Mouse (Mus musculus) midbrain, embryonic 15.5 days (tissue): ENCODE results near the gene Fat2. TPM values are rescaled to one million over a fixed set of nuclear protein-coding genes. Genes with fewer than 3 reads are reported as not detected.

ENCODE experiments used
- ATAC-seq: fragments of 200-750 bp; cut with Nextera tagmentation; replicated peaks from 2 replicates; pipeline ENCODE4 v1.8.0; 2017; ENCODE audit warnings: moderate TSS enrichment
- H3K27ac ChIP-seq: fragments of 300-500 bp; sonication (generic); 2 replicates; pipeline ENCODE4 v1.5.1; 2015; ENCODE audit warnings: mild to moderate bottlenecking, inconsistent platforms
- H3K27me3 ChIP-seq: fragments of 300-500 bp; sonication (generic); replicated peaks from 2 replicates; pipeline ENCODE4 v1.6.1; 2015; ENCODE audit warnings: inconsistent platforms
- H3K36me3 ChIP-seq: fragments of 300-500 bp; sonication (generic); replicated peaks from 2 replicates; pipeline ENCODE4 v1.6.1; 2015; ENCODE audit warnings: inconsistent platforms
- H3K4me1 ChIP-seq: fragments of 300-500 bp; sonication (generic); 2 replicates; pipeline ENCODE4 v1.6.1; 2015; ENCODE audit warnings: inconsistent platforms
- H3K4me2 ChIP-seq: fragments of 300-500 bp; sonication (generic); 2 replicates; pipeline ENCODE4 v1.6.1; 2015; ENCODE audit warnings: inconsistent platforms, mild to moderate bottlenecking, moderate library complexity
- H3K4me3 ChIP-seq: fragments of 300-500 bp; sonication (generic); 2 replicates; pipeline ENCODE4 v1.5.1; 2015; ENCODE audit warnings: mild to moderate bottlenecking, inconsistent platforms
- H3K9ac ChIP-seq: fragments of 300-500 bp; sonication (generic); 2 replicates; pipeline ENCODE4 v1.6.1; 2015; ENCODE audit warnings: mild to moderate bottlenecking, inconsistent platforms
- H3K9me3 ChIP-seq: fragments of 300-500 bp; sonication (generic); 2 replicates; pipeline ENCODE4 v1.6.1; 2016; ENCODE audit warnings: inconsistent platforms
- WGBS: fragments of 180-500 bp; shearing (Covaris S2); methylation state at CpG from one replicate; pipeline ENCODE4 v1.1.7; 2015; ENCODE audit warnings: mixed read lengths; 5-methylcytosine and 5-hydroxymethylcytosine counted together
- polyA plus RNA-seq: library from polyadenylated mRNA; unstranded; fragments of >200 nt; fragmentation: Nextera tagmentation; extraction: Ambion mirVana; gene quantifications from 2 replicates; pipeline ENCODE4 v1.2.1, GENCODE M21; 2015

Fat2 gene
- polyA plus RNA-seq, 1 experiment from 2014 or later = 0.12 TPM

DNA sequence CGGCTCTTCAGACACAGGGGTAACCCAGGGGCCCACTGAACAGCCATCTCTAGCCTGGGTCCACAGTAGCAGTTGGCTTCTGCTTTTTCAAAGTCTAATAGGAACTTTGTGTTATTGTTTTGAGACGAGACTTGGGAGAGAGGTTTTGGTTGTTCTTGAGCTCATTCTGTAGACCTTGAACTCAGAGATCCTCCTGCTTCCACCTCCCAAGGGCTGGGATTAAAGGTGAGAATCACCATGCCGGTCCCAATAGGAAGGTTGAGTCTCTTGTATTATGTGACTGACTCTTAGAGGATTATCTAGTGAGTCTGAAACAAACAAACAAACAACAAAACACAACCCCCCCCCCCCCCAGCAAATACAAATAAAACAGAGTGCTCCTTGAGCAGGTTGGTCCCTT lies 117.9 kb downstream of the Fat2 start:
- H3K4me2 ChIP-seq = no peak overlapping the region
- no peak overlapping the region for H3K9ac ChIP-seq
- H3K4me3 ChIP-seq = no peak overlapping the region
- no peak overlapping the region for H3K27ac ChIP-seq
- 79% methylated on average over 3 of the region's 3 CpGs for WGBS
- H3K27me3 ChIP-seq = no peaks in the 10 kb centered on the region
- peaks cover 25% of the 10 kb centered on the region; the same call in 1 of the 2 replicates for H3K36me3 ChIP-seq
- H3K9me3 ChIP-seq = no peaks in the 10 kb centered on the region
- no peak for ATAC-seq
- no peaks in the 10 kb centered on the region for H3K4me1 ChIP-seq

DNA sequence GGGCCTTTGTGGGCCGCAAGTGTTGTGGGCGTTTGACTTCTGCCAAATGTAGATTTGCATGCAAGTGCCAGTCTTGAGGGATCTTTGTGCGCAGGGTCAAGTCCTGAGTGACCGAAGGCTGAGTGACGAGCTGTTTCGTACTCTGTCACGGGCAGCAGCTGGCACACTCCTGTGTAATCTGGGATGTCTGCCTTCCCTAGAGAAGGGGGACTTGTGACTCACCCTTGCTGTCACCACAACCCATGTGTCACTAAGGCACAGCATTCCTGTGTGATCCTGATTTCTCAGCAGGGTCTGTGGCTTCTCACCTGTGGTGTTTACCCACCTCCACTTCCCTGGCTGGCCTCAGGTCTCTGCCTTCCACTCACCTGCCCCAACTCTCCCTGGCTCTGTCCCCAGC lies 118.5 kb downstream of the Fat2 start:
- ATAC-seq = no peak

DNA sequence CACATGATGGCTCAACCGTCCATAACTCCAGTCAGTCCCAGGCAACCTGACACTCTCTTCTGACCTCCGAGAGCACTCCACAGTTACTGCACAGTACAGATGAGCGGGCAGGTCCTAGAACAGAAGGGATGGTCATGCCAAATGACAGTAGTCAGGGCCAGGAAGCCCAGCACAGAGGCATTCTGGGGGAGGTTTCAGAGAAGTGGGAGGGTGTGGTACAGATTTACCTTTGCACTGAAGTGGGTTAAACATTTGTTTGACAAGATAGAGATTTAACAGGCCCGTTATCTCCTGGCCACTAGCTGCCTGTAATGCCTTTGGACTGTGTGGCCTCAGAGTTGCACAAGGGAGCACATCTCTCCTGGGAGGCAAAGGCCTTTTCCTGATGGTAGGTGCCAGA lies 118.9 kb downstream of the Fat2 start:
- no peak overlapping the region for H3K4me2 ChIP-seq
- ATAC-seq = no peak
- WGBS = 90% methylated on average over 4 of the region's 4 CpGs
- H3K4me3 ChIP-seq = no peak overlapping the region
- peaks cover 22% of the 10 kb centered on the region; the same call in 1 of the 2 replicates for H3K36me3 ChIP-seq
- H3K9ac ChIP-seq = no peak overlapping the region
- no peaks in the 10 kb centered on the region for H3K27me3 ChIP-seq
- no peak overlapping the region for H3K27ac ChIP-seq
- H3K9me3 ChIP-seq = no peaks in the 10 kb centered on the region
- no peaks in the 10 kb centered on the region for H3K4me1 ChIP-seq

More for the DNA sequence above, 118.5 kb downstream of the Fat2 start:
- Histone ChIP-seq H3K36me3 (peaks cover 22% of the 10 kb centered on the region; the same call in 1 of the 2 replicates), H3K9me3 (no peaks in the 10 kb centered on the region), H3K4me1 (no peaks in the 10 kb centered on the region), H3K4me2 (no peak overlapping the region), H3K27me3 (no peaks in the 10 kb centered on the region), H3K9ac (no peak overlapping the region), H3K4me3 (no peak overlapping the region), H3K27ac (no peak overlapping the region)
- 96% methylated on average over 7 of the region's 7 CpGs for WGBS

DNA sequence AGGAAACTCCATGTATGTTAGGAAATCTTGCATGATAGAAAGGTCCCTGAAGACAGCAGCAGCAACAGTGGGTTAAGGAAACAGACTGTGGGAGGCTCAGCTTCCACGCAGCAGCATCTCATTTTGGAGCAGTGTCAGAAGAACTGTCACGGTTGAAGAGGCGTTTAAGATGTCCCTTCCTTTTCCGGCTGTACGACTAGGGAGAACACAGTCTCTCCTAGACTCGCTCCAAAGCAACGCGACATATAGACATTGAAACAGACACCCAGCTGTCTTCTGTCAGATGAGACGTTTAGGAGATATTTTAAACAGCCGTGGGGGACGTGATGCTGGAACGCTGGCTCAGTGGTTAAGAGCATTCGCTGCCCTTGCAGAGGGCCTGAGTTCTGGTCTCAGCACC lies 119.5 kb downstream of the Fat2 start:
- WGBS = 80% methylated on average over 13 of the region's 13 CpGs
- H3K9ac ChIP-seq = no peak overlapping the region
- no peaks in the 10 kb centered on the region for H3K9me3 ChIP-seq
- no peak overlapping the region for H3K4me2 ChIP-seq
- peaks cover 22% of the 10 kb centered on the region; the same call in 1 of the 2 replicates for H3K36me3 ChIP-seq
- no peaks in the 10 kb centered on the region for H3K4me1 ChIP-seq
- no peak overlapping the region for H3K27ac ChIP-seq
- no peak overlapping the region for H3K4me3 ChIP-seq
- no peaks in the 10 kb centered on the region for H3K27me3 ChIP-seq
- ATAC-seq = no peak

DNA sequence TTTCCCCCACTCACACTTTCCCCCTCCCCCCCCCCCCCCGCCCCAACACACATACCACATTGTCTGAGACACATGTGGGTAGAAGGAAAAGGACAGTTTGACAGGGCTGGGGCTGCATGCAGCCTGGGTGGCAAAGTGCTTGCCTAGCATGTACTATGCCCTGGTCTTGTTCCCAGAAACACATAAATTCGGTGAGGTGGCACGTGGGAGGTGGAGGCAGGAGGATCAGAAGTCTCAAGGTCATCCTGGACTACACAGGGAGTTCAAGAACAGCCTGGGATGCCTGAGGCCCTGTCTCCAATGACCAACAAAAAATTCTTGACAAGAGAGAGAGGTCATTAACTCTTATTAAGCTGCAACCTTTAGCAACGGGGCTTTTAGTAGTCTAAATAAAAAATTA lies 120.3 kb downstream of the Fat2 start:
- no peak for ATAC-seq
- H3K36me3 ChIP-seq = peaks cover 19% of the 10 kb centered on the region; the same call in 1 of the 2 replicates
- H3K4me1 ChIP-seq = no peaks in the 10 kb centered on the region
- no peaks in the 10 kb centered on the region for H3K9me3 ChIP-seq
- no peaks in the 10 kb centered on the region for H3K27me3 ChIP-seq
- no peak overlapping the region for H3K4me3 ChIP-seq
- no peak overlapping the region for H3K9ac ChIP-seq
- WGBS = 73% methylated on average over 4 of the region's 4 CpGs
- H3K4me2 ChIP-seq = no peak overlapping the region
- no peak overlapping the region for H3K27ac ChIP-seq

DNA sequence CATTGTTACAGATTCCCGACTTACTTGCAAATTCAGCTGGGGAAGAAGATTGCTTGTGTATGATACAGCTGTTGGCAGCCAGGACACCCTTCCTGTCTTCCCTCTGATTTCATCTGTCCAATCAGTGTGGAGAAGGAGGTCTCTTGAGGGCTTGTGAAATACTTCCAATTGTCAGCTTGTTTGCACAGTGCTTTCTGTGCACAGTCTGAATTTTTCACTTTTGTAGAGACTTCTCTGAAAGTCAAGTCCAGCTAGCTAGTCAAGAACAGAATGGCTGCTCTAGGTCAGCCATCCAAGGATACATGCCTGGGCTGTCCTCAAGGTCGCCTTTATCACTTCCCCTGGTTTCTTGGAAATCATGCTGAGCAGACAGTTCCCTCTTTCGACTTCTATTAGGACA lies 121.4 kb downstream of the Fat2 start:
- 95% methylated on average over 3 of the region's 3 CpGs for WGBS
- no peaks in the 10 kb centered on the region for H3K9me3 ChIP-seq

DNA sequence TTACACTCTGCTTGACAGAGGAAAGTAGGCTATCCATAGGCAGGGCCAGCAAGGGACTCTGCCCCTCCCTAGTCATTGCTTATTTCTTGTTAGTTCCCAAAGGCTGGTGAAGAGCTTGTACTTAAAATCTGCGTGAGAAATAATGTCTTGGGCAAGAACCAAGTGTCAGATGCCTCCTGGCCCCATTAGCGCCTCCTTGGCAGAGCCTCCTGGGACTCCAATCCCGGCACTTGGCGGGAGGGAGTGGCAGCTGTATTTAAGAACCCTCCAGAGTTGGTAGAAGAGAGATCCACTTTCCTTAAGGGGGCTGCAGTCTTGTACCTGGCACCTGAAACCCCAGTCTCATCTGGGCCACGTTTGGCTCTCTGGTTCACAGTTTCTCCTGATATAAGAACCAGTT lies 122.2 kb downstream of the Fat2 start:
- H3K9ac ChIP-seq = no peak overlapping the region
- H3K27me3 ChIP-seq = no peaks in the 10 kb centered on the region
- H3K4me2 ChIP-seq = no peak overlapping the region
- no peak for ATAC-seq
- H3K4me1 ChIP-seq = no peaks in the 10 kb centered on the region
- H3K9me3 ChIP-seq = no peaks in the 10 kb centered on the region
- H3K4me3 ChIP-seq = no peak overlapping the region
- WGBS = 88% methylated on average over 5 of the region's 5 CpGs
- no peak overlapping the region for H3K27ac ChIP-seq
- H3K36me3 ChIP-seq = no peaks in the 10 kb centered on the region

More for the DNA sequence above, 121.4 kb downstream of the Fat2 start:
- H3K4me3 ChIP-seq = no peak overlapping the region
- H3K36me3 ChIP-seq = 0 out of 2 replicates have a peak, but pooled peaks cover 8% of the 10 kb centered on the region
- H3K27me3 ChIP-seq = no peaks in the 10 kb centered on the region
- no peak overlapping the region for H3K4me2 ChIP-seq
- ATAC-seq = no peak
- H3K27ac ChIP-seq = no peak overlapping the region
- H3K4me1 ChIP-seq = no peaks in the 10 kb centered on the region
- no peak overlapping the region for H3K9ac ChIP-seq

DNA sequence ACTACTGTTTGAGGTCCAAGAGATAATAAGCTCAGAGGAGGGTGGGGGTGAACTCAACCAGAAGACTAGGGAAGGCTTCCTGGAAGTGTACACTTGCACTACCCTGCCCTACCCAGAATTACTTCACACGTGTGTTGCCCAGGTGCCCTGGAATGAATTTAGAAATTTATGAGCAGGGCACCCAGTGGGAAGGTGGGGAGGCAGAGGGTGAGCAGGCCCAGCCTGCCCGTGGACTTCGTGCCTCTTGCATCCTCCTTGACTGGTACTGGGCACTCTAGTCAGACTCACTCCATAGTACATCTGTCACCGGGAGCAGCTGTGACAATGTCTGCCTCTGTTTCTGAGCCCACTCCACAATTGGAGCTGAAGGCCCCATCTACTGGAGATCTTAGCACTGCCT lies 122.8 kb downstream of the Fat2 start:
- Histone ChIP-seq H3K4me2 (no peak overlapping the region), H3K27me3 (no peaks in the 10 kb centered on the region), H3K9me3 (no peaks in the 10 kb centered on the region), H3K4me1 (no peaks in the 10 kb centered on the region), H3K27ac (no peak overlapping the region), H3K4me3 (no peak overlapping the region), H3K36me3 (no peaks in the 10 kb centered on the region), H3K9ac (no peak overlapping the region)
- WGBS = 94% methylated on average over 4 of the region's 4 CpGs
- ATAC-seq = no peak

DNA sequence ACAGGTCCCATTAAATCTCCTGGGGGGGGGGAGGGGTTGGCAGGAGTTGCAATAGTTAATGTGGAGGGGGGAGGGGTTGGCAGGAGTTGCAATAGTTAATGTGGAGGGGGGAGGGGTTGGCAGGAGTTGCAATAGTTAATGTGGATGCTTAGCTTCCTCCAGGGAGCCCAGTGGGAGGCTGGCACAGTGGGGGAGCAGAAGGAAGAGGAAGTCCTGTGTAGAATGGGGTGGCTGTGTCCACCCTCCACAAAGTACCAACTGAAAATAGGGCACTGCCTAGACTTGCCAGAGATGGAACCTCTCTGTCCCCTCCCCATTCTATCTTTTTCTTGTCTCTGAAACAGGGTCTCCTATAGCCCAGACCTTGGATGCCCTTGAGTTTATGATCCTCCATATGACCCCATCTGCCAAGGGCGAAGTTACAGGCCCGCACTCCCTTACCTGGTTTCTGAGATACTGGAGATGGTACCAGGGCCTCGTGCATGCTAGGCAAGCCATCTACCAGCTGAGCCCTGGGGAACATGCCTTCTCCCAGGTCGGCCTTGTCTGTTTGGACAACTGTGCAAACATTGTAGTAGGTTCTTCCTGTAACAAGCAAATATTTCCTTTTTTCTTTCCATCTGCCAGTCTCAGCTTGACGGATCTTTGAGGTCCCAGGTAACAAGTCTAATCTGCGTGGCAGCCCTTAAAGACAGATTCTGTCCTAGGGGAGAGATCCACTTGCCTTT lies 126.6 kb downstream of the Fat2 start:
- Histone ChIP-seq H3K36me3 (no peaks in the 10 kb centered on the region), H3K4me1 (peaks cover 20% of the 10 kb centered on the region), H3K4me2 (no peak overlapping the region), H3K9me3 (no peaks in the 10 kb centered on the region), H3K9ac (no peak overlapping the region), H3K27ac (no peak overlapping the region), H3K27me3 (no peaks in the 10 kb centered on the region), H3K4me3 (no peak overlapping the region)
- ATAC-seq = no peak
- WGBS = 89% methylated on average over 6 of the region's 6 CpGs

DNA sequence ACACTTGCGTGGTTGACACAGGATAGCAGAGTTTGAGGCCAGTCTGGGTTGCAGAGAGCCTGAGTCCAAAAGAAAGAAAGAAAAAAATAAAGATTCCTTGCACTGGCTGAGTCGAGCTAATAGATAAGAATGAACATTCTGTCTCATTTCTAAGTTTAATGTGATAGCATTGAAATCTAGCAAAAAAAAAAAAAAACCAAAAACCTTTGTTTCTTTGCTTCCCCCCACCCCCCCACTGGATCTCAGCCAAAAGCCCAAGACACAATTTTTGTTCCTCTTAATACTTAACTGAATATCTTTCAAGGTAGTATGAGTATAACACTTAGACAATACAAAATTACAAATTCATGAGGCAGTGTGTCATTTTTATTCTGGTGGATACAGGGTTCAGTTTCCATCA lies 127.3 kb downstream of the Fat2 start:
- Histone ChIP-seq H3K27me3 (no peaks in the 10 kb centered on the region), H3K9ac (no peak overlapping the region), H3K36me3 (no peaks in the 10 kb centered on the region)

DNA sequence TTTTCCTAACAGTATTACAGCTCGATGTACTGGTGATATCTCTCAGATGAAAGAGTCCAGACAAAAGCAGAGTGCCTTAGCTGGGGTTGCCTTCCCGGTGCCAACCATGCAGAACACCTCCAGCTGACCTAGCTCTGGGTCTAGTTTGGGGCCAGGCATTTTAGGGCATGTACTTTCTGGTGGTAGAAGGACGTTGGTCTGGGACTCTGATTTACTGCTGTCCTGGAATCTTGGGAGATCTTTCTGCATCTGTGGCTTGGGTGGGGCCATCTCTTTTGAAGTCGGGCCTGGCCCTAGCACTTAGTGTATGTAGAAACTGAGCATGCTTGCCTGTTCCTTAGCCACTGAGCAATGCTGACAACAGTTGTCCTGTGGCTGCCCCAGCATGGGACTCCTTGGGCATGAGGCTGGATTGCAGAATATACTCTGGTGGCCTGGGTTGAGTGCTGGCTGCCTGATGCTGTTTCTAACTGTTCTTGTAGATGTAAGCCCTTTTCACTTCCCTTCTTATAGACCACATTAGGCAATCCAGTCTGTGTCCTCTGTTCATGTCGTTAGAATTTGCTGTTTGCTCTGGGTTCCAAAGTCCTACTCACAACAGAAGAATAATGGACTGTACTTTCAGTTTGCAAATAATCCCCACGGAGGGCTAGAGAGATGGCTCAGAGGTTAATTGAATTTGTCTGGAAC lies 128.2 kb downstream of the Fat2 start:
- ATAC-seq = no peak
- WGBS = 71% methylated on average over 6 of the region's 6 CpGs
- no peak overlapping the region for H3K4me3 ChIP-seq
- no peaks in the 10 kb centered on the region for H3K27me3 ChIP-seq
- H3K4me1 ChIP-seq = peaks cover 21% of the 10 kb centered on the region
- no peaks in the 10 kb centered on the region for H3K9me3 ChIP-seq
- no peaks in the 10 kb centered on the region for H3K36me3 ChIP-seq
- H3K9ac ChIP-seq = no peak overlapping the region
- no peak overlapping the region for H3K27ac ChIP-seq
- no peak overlapping the region for H3K4me2 ChIP-seq

More for the DNA sequence above, 127.3 kb downstream of the Fat2 start:
- ATAC-seq = no peak
- Histone ChIP-seq H3K4me1 (peaks cover 21% of the 10 kb centered on the region), H3K4me3 (no peak overlapping the region), H3K9me3 (no peaks in the 10 kb centered on the region), H3K4me2 (no peak overlapping the region), H3K27ac (no peak overlapping the region)
- 74% methylated on average over 2 of the region's 2 CpGs for WGBS

DNA sequence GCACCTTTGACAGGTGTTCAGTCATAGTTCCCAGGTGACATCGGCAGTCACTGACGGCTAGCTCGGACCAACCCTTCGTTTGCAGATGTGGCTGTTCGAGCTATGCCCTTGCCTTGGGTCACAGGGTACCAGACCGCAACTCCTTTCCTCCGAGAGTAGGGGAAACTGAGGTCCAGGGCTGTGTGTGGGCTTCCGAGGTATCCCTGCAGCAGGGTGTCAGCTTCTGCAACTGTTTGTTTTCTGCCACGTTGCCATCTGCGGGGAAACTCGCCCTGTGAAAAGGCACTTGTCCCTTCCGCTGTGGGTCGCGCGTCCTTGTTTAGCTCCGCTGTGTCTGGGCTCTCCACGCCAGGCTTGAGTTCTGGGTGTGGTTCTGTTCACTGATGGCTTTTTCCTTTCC lies 131.8 kb downstream of the Fat2 start:
- no peaks in the 10 kb centered on the region for H3K36me3 ChIP-seq
- H3K9ac ChIP-seq = peak overlapping the region; percentile 78
- no peaks in the 10 kb centered on the region for H3K27me3 ChIP-seq
- H3K4me3 ChIP-seq = peak overlapping the region; percentile 72
- WGBS = 4% methylated on average over 17 of the region's 17 CpGs
- H3K27ac ChIP-seq = peak overlapping the region; percentile 57
- H3K4me1 ChIP-seq = peaks cover 21% of the 10 kb centered on the region
- no peaks in the 10 kb centered on the region for H3K9me3 ChIP-seq
- peak; percentile 43; the same call in 1 of the 2 replicates for ATAC-seq
- peak overlapping the region; percentile 97 for H3K4me2 ChIP-seq
